Mouse (Mus musculus) CH12.LX (cell line): ENCODE data around the gene Ssr1. TPM values are rescaled to one million over a fixed set of nuclear protein-coding genes. Genes with fewer than 3 reads are reported as not detected.
A peak's percentile ranks its signal among the peaks of the same experiment; 100 is the strongest.

Experiments used
- DNase-seq: peaks from one replicate; pipeline ENCODE4 v3.0.0-alpha.2; 2013; ENCODE audit errors: extremely low read depth
- H3K27ac ChIP-seq: 2 replicates; pipeline ENCODE4 v1.5.1; 2012; ENCODE audit warnings: low read depth, mild to moderate bottlenecking, control low read depth, moderate library complexity; ENCODE audit not compliant: insufficient read depth
- H3K27me3 ChIP-seq: replicated peaks from 2 replicates; pipeline ENCODE3; 2012; ENCODE audit warnings: inconsistent platforms
- H3K36me3 ChIP-seq, 2 experiments: replicated peaks in 1 of 2; 2 replicates each; pipeline versions ENCODE3 to v1.6.1; 2012; ENCODE audit warnings: inconsistent platforms in 1 of 2, low read length in 1 of 2, mild to moderate bottlenecking in 1 of 2, mixed read lengths in 1 of 2, moderate library complexity in 1 of 2; ENCODE audit not compliant: control insufficient read depth in 1 of 2, insufficient read depth in 1 of 2
- H3K4me1 ChIP-seq, 2 experiments: 2 replicates each; pipeline ENCODE4 v1.6.1; 2012; ENCODE audit warnings: inconsistent platforms in 1 of 2, moderate library complexity in 1 of 2; ENCODE audit not compliant: insufficient read depth in 2 of 2, control insufficient read depth in 1 of 2
- H3K4me2 ChIP-seq: 2 replicates; pipeline ENCODE4 v1.6.1; 2012; ENCODE audit warnings: low read depth, mild to moderate bottlenecking, control low read depth; ENCODE audit not compliant: poor library complexity, insufficient read depth, severe bottlenecking
- H3K4me3 ChIP-seq, 3 experiments: fragments of 150-350 bp in 1 of 3; sonication (generic) in 1 of 3; replicated peaks in 1 of 3; 2 replicates each; pipeline versions ENCODE3 to v1.5.1; 2011 to 2012; ENCODE audit warnings: low read depth in 2 of 3, low read length in 2 of 3, mild to moderate bottlenecking in 2 of 3, moderate library complexity in 2 of 3, control low read depth in 1 of 3, improper control_type of control experiment in 1 of 3, inconsistent platforms in 1 of 3, mixed read lengths in 1 of 3; ENCODE audit not compliant: poor library complexity in 1 of 3
- H3K79me2 ChIP-seq: replicated peaks from 2 replicates; pipeline ENCODE4 v1.6.1; 2012; ENCODE audit warnings: mild to moderate bottlenecking, moderate library complexity; ENCODE audit not compliant: control insufficient read depth, poor library complexity, insufficient read depth, severe bottlenecking; ENCODE audit errors: extremely low read depth
- H3K9ac ChIP-seq: 2 replicates; pipeline ENCODE4 v1.6.1; 2012; ENCODE audit warnings: low read depth, mild to moderate bottlenecking, control low read depth, moderate library complexity; ENCODE audit not compliant: insufficient read depth
- H3K9me3 ChIP-seq: replicated peaks from 2 replicates; pipeline ENCODE3; 2012; ENCODE audit warnings: low read length, inconsistent platforms, mixed read lengths
- CHD1 ChIP-seq: IDR thresholded peaks from 2 replicates; pipeline ENCODE4 v1.6.1; 2012; ENCODE audit warnings: low read depth, low read length, improper control_type of control experiment, inconsistent platforms
- CHD2 ChIP-seq: IDR thresholded peaks from 2 replicates; pipeline ENCODE4 v1.6.1; 2011; ENCODE audit warnings: low read length, improper control_type of control experiment
- CTCF ChIP-seq, 2 experiments: IDR thresholded peaks in 1 of 2; conservative IDR thresholded peaks in 1 of 2; 2 replicates each; pipeline ENCODE4 v1.5.1; 2011 to 2012; ENCODE audit warnings: low read depth in 2 of 2, low read length in 2 of 2, improper control_type of control experiment in 1 of 2, inconsistent platforms in 1 of 2, mild to moderate bottlenecking in 1 of 2, moderate library complexity in 1 of 2
- ELF1 ChIP-seq: IDR thresholded peaks from 2 replicates; pipeline ENCODE4 v1.6.1; 2014; ENCODE audit warnings: low read depth, mild to moderate bottlenecking, inconsistent platforms, low read length, improper control_type of control experiment
- HCFC1 ChIP-seq: IDR thresholded peaks from 2 replicates; pipeline ENCODE4 v1.6.1; 2012; ENCODE audit warnings: low read depth, mild to moderate bottlenecking, inconsistent platforms, low read length, improper control_type of control experiment
- IRF4 ChIP-seq: IDR thresholded peaks from 2 replicates; pipeline ENCODE4 v1.6.1; 2014; ENCODE audit warnings: low read depth, mild to moderate bottlenecking, inconsistent platforms, low read length, improper control_type of control experiment
- MAX ChIP-seq: IDR thresholded peaks from 2 replicates; pipeline ENCODE4 v1.6.1; 2011; ENCODE audit warnings: low read length, improper control_type of control experiment
- MAZ ChIP-seq: IDR thresholded peaks from 2 replicates; pipeline ENCODE4 v1.6.1; 2012; ENCODE audit warnings: low read depth, mild to moderate bottlenecking, inconsistent platforms, low read length, improper control_type of control experiment, moderate library complexity
- NRF1 ChIP-seq: IDR thresholded peaks from 2 replicates; pipeline ENCODE4 v1.6.1; 2014; ENCODE audit warnings: low read depth, mild to moderate bottlenecking, inconsistent platforms, low read length, improper control_type of control experiment, moderate library complexity
- PAX5 ChIP-seq: IDR thresholded peaks from 2 replicates; pipeline ENCODE4 v1.6.1; 2012; ENCODE audit warnings: low read length, inconsistent platforms, mixed read lengths
- POLR2A ChIP-seq: IDR thresholded peaks from 2 replicates; pipeline ENCODE4 v1.6.1; 2011; ENCODE audit warnings: low read depth, mild to moderate bottlenecking, improper control_type of control experiment, low read length
- POLR2AphosphoS2 ChIP-seq: IDR thresholded peaks from 2 replicates; pipeline ENCODE4 v1.6.1; 2011; ENCODE audit warnings: low read depth, low read length, improper control_type of control experiment
- RAD21 ChIP-seq: IDR thresholded peaks from 2 replicates; pipeline ENCODE4 v1.6.1; 2011; ENCODE audit warnings: low read depth, mild to moderate bottlenecking, low read length, improper control_type of control experiment, moderate library complexity
- RCOR1 ChIP-seq: conservative IDR thresholded peaks from 2 replicates; pipeline ENCODE4 v1.6.1; 2012; ENCODE audit warnings: low read depth, mild to moderate bottlenecking, inconsistent platforms, low read length, improper control_type of control experiment
- SIN3A ChIP-seq: IDR thresholded peaks from 2 replicates; pipeline ENCODE4 v1.6.1; 2012; ENCODE audit warnings: low read length, improper control_type of control experiment, inconsistent platforms
- TBP ChIP-seq: conservative IDR thresholded peaks from 2 replicates; pipeline ENCODE4 v1.6.1; 2011; ENCODE audit warnings: low read depth, low read length, improper control_type of control experiment
- TCF12 ChIP-seq: IDR thresholded peaks from 2 replicates; pipeline ENCODE4 v1.6.1; 2014; ENCODE audit warnings: low read depth, mild to moderate bottlenecking, inconsistent platforms, low read length, improper control_type of control experiment
- USF1 ChIP-seq: IDR thresholded peaks from 2 replicates; pipeline ENCODE4 v1.6.1; 2014; ENCODE audit warnings: low read depth, mild to moderate bottlenecking, inconsistent platforms, low read length, improper control_type of control experiment
- ZKSCAN1 ChIP-seq: IDR thresholded peaks from 2 replicates; pipeline ENCODE4 v1.6.1; 2012; ENCODE audit warnings: low read depth, inconsistent platforms, low read length, improper control_type of control experiment, borderline replicate concordance
- ZMIZ1 ChIP-seq: IDR thresholded peaks from 2 replicates; pipeline ENCODE4 v1.6.1; 2012; ENCODE audit warnings: low read depth, mild to moderate bottlenecking, inconsistent platforms, low read length, improper control_type of control experiment
- ZNF384 ChIP-seq: IDR thresholded peaks from 2 replicates; pipeline ENCODE4 v1.6.1; 2012; ENCODE audit warnings: low read depth, low read length, improper control_type of control experiment, inconsistent platforms
- dilution Hi-C: fragments of 300-500 bp; cut with MboI; formaldehyde crosslinking; loops from 2 replicates; pipeline ENCODE4 v1.14.3; 2020; ENCODE audit warnings: low sequenced_read_pairs; ENCODE audit not compliant: extremely low pct_unique_long_range_greater_than_20kb, extremely low pct_ligation_motif_present
- in situ Hi-C: fragments of 300-500 bp; cut with MboI; formaldehyde crosslinking; loops from 3 replicates; pipeline ENCODE4 v1.14.3; 2019; ENCODE audit warnings: low sequenced_read_pairs, low pct_ligation_motif_present, low pct_unique_long_range_greater_than_20kb, mixed read lengths
- polyA plus RNA-seq: library from polyadenylated mRNA; unstranded; fragments of >175 nt; gene quantifications from 2 replicates; pipeline ENCODE4 v1.2.1, GENCODE M21; 2012; ENCODE audit warnings: low read depth; ENCODE audit not compliant: insufficient read length
- total RNA-seq, 2 experiments: library from RNA; depleted of rRNA; stranded (reverse); fragments of 300-350 nt in 1 of 2; fragments of >200 nt in 1 of 2; gene quantifications; 2 replicates each; pipeline ENCODE4 v1.2.3; 2012 to 2014

Ssr1 gene
- total and polyA plus RNA-seq, 3 experiments = 67.1 to 167 (median 145) TPM

GRCm38 (mm10) chr13:38025874-38026273 is 31.9 kb upstream of the Ssr1 start:
- Histone ChIP-seq H3K27ac (no peak overlapping the region), H3K9ac (no peak overlapping the region), H3K4me3 (no peak overlapping the region), H3K9me3 (peaks cover 6% of the 10 kb centered on the region), H3K4me2 (no peak overlapping the region), H3K4me1 (peaks cover 4 to 29% of the 10 kb centered on the region in 2 experiments; a peak in 3 of 4 replicates), H3K27me3 (no peaks in the 10 kb centered on the region), H3K79me2 (no peaks in the 10 kb centered on the region), H3K36me3 (no peaks in the 10 kb centered on the region)
- dilution Hi-C loops = no loop called here
- no peak for DNase-seq
- TF ChIP-seq ELF1 = no peak
- TF ChIP-seq ZMIZ1 = no peak
- peak in 1 of 2 experiments; percentile 10; a peak in 1 of 4 replicates for TF ChIP-seq CTCF (conservative IDR thresholded peaks at IDR 0.05 in 1 of 2, IDR thresholded peaks at IDR 0.05 in 1 of 2; ENCODE audit: low read depth in 2 of 2, low read length in 2 of 2)
- in situ Hi-C loops = no loop called here

- dilution Hi-C loops = no loop called here
- TF ChIP-seq USF1 (no peak), HCFC1 (no peak), CHD2 (no peak), POLR2A (no peak), TBP (no peak), RAD21 (no peak), MAZ (no peak), ZKSCAN1 (no peak), MAX (no peak), TCF12 (no peak), PAX5 (no peak), RCOR1 (no peak), ZNF384 (no peak), ZMIZ1 (no peak), CHD1 (no peak), SIN3A (no peak), IRF4 (no peak), POLR2AphosphoS2 (no peak), NRF1 (no peak), ELF1 (no peak)
- DNase-seq = no peak
Measured at GRCm38 (mm10) chr13:38018791-38019190, 24.8 kb upstream of the Ssr1 start.

More at GRCm38 (mm10) chr13:38018791-38019190, 24.8 kb upstream of the Ssr1 start:
- peaks cover 6% of the 10 kb centered on the region for H3K9me3 ChIP-seq
- H3K4me2 ChIP-seq = no peak overlapping the region
- H3K27me3 ChIP-seq = no peaks in the 10 kb centered on the region
- H3K27ac ChIP-seq = no peak overlapping the region
- H3K4me3 ChIP-seq = no peak overlapping the region
- in situ Hi-C loops = no loop called here
- H3K9ac ChIP-seq = no peak overlapping the region
- H3K4me1 ChIP-seq = peaks cover 0 to 6% of the 10 kb centered on the region in 2 experiments; a peak in 1 of 4 replicates
- H3K36me3 ChIP-seq = peaks cover 0 to 2% of the 10 kb centered on the region in 2 experiments
- no peaks in the 10 kb centered on the region for H3K79me2 ChIP-seq
